Mouse (Mus musculus): Measurements from ENCODE around the gene Tmem131l. TPM values are rescaled to one million over a fixed set of nuclear protein-coding genes. Genes with fewer than 3 reads are reported as not detected.

Gene Tmem131l
- polyA plus RNA-seq, 1 experiment from 2014 or later = 15.5 TPM

GRCm38 (mm10) chr3:84060128-84060527 lies 20.2 kb upstream of the Tmem131l start:
- ATAC-seq (ENCODE audit: low FRiP score, low TSS enrichment) (no peak), DNase-seq (ENCODE audit: low spot score) (no peak)
- 35% methylated on average over 4 of the region's 4 CpGs for WGBS
- no peak overlapping the region for H3K9ac ChIP-seq (ENCODE audit: low read length)
- TF ChIP-seq CTCF (IDR thresholded peaks at IDR 0.05; ENCODE audit: low read depth) = no peak
- TF ChIP-seq EP300 (optimal IDR thresholded peaks at IDR 0.05) = no peak
- H3K36me3 ChIP-seq (ENCODE audit: control insufficient read depth, insufficient read depth, low read length) = no peaks in the 10 kb centered on the region
- H3K4me3 ChIP-seq (ENCODE audit: low read depth, low read length) = no peak overlapping the region
- no peaks in the 10 kb centered on the region for H3K9me3 ChIP-seq (ENCODE audit: control insufficient read depth, low read length)
- H3K27me3 ChIP-seq (ENCODE audit: control insufficient read depth, insufficient read depth, low read length) = no peaks in the 10 kb centered on the region
- no peak overlapping the region for H3K4me2 ChIP-seq (replicated peaks; ENCODE audit: low read depth)
- H3K4me1 ChIP-seq (replicated peaks; ENCODE audit: control insufficient read depth, insufficient read depth) = no peaks in the 10 kb centered on the region
- no peak overlapping the region for H3K27ac ChIP-seq (replicated peaks)

DNA sequence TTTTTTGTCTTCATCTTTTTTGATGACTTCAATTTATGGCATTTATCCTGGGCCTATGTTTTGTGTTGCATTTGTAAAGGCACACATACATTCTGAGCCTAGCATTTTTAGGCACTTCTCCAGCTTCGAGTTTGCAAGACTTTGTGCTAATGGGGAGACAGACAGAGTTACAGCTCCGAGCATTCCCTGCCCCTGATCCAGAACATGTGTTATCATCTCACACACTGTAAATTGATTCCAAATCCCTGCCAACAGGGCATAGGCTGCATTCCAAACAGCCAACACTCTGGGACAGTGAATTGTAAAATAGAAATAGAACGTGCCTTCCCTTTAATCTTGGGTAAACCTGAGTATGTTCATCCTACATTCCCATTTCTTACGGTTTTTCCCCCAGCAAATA lies 19.7 kb upstream of the Tmem131l start:
- H3K4me2 ChIP-seq (replicated peaks; ENCODE audit: low read depth) = no peak overlapping the region
- H3K27ac ChIP-seq (replicated peaks) = no peak overlapping the region

DNA sequence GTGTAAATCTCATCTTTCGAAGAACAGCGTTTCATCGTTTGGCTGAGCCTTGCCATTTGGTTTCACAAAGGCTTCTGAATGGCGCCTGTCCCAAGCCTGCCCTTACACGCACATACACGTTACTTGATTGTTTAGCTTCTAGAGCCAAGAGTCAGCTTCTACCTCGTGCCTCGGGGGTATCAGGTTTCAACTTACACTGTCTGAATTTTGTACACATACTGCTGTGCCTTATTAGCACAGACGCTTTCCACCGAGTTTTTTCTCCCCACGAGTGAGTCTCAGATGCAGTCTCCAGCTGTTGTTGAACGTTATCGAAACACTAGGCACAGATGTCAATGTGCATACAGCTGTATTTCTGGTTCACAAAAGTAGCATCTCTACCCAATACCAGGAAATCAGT lies 19.3 kb upstream of the Tmem131l start:
- WGBS = 25% methylated on average over 13 of the region's 13 CpGs
- TF ChIP-seq EP300 (optimal IDR thresholded peaks at IDR 0.05) (no peak), CTCF (IDR thresholded peaks at IDR 0.05; ENCODE audit: low read depth) (no peak)
- Histone ChIP-seq H3K27ac (replicated peaks) (no peak overlapping the region), H3K36me3 (ENCODE audit: control insufficient read depth, insufficient read depth, low read length) (no peaks in the 10 kb centered on the region), H3K4me2 (replicated peaks; ENCODE audit: low read depth) (no peak overlapping the region), H3K4me3 (ENCODE audit: low read depth, low read length) (no peak overlapping the region), H3K4me1 (replicated peaks; ENCODE audit: control insufficient read depth, insufficient read depth) (no peaks in the 10 kb centered on the region), H3K27me3 (ENCODE audit: control insufficient read depth, insufficient read depth, low read length) (no peaks in the 10 kb centered on the region), H3K9me3 (ENCODE audit: control insufficient read depth, low read length) (no peaks in the 10 kb centered on the region), H3K9ac (ENCODE audit: low read length) (no peak overlapping the region)
- no peak for DNase-seq (ENCODE audit: low spot score)
- ATAC-seq (ENCODE audit: low FRiP score, low TSS enrichment) = no peak

More for the DNA sequence above, 19.7 kb upstream of the Tmem131l start:
- DNase-seq (ENCODE audit: low spot score) (no peak), ATAC-seq (ENCODE audit: low FRiP score, low TSS enrichment) (no peak)
- Histone ChIP-seq H3K36me3 (ENCODE audit: control insufficient read depth, insufficient read depth, low read length) (no peaks in the 10 kb centered on the region), H3K9ac (ENCODE audit: low read length) (no peak overlapping the region), H3K4me3 (ENCODE audit: low read depth, low read length) (no peak overlapping the region), H3K9me3 (ENCODE audit: control insufficient read depth, low read length) (no peaks in the 10 kb centered on the region), H3K27me3 (ENCODE audit: control insufficient read depth, insufficient read depth, low read length) (no peaks in the 10 kb centered on the region), H3K4me1 (replicated peaks; ENCODE audit: control insufficient read depth, insufficient read depth) (no peaks in the 10 kb centered on the region)
- TF ChIP-seq CTCF (IDR thresholded peaks at IDR 0.05; ENCODE audit: low read depth) (no peak), EP300 (optimal IDR thresholded peaks at IDR 0.05) (no peak)
- WGBS = 37% methylated on average over 4 of the region's 4 CpGs

DNA sequence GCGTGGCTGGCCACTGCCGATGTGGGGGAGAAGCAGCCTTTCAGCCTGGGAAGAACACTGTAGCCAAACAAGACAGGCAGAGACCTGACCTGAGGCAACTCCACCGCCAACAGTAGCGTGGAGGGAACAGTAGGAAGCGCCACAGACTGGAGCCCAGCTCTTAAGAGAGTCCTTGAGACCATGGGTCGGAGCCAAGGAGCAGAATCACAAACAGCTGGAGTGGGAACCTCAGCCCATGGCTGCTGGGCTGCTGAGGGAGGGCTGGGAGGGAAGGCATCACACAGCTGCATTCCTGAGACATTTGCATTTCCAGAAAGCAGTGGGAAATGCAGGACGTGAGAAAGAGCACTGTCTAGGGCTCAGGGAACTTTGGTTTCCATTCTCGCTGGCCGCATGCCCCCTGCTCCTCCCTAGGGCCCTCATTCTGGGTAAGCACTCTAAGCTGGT lies 8.8 kb upstream of the Tmem131l start:
- TF ChIP-seq EP300 (optimal IDR thresholded peaks at IDR 0.05) (no peak), CTCF (IDR thresholded peaks at IDR 0.05; ENCODE audit: low read depth) (peak; percentile 67)
- ATAC-seq (ENCODE audit: low FRiP score, low TSS enrichment) = peak; percentile 75; the same call in 1 of the 2 replicates

DNA sequence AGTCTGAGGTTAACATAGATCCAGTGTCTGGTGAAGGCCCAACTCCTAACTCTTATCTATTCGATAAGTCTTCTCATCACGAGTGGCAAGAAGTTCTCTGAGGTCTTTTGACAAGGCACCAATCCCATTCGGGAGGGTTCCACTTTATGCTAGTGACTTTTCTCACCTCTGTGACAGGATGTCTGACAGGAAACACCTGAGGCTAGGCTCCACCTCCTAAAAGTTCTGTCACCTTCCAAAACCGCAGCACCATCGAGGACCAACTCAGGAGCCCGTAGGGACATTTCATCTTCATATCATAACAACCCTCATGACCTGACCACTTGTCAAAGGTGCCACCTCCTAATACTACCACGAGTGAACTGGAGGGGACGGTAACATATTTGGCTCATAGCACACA lies 6.2 kb upstream of the Tmem131l start:
- no peak overlapping the region for H3K4me3 ChIP-seq (ENCODE audit: low read depth, low read length)
- H3K4me2 ChIP-seq (replicated peaks; ENCODE audit: low read depth) = no peak overlapping the region
- no peaks in the 10 kb centered on the region for H3K27me3 ChIP-seq (ENCODE audit: control insufficient read depth, insufficient read depth, low read length)
- no peak for DNase-seq (ENCODE audit: low spot score)
- H3K9me3 ChIP-seq (ENCODE audit: control insufficient read depth, low read length) = no peaks in the 10 kb centered on the region
- H3K36me3 ChIP-seq (ENCODE audit: control insufficient read depth, insufficient read depth, low read length) = no peaks in the 10 kb centered on the region
- no peak for ATAC-seq (ENCODE audit: low FRiP score, low TSS enrichment)
- TF ChIP-seq CTCF (IDR thresholded peaks at IDR 0.05; ENCODE audit: low read depth) = no peak
- TF ChIP-seq EP300 (optimal IDR thresholded peaks at IDR 0.05) = no peak
- 89% methylated on average over 8 of the region's 8 CpGs for whole genome bisulfite sequencing
- no peak overlapping the region for H3K9ac ChIP-seq (ENCODE audit: low read length)
- H3K4me1 ChIP-seq (replicated peaks; ENCODE audit: control insufficient read depth, insufficient read depth) = 0 out of 2 replicates have a peak, but pooled peaks cover 4% of the 10 kb centered on the region
- H3K27ac ChIP-seq (replicated peaks) = no peak overlapping the region

More for the DNA sequence above, 8.8 kb upstream of the Tmem131l start:
- H3K27ac ChIP-seq (replicated peaks) = no peak overlapping the region
- 0 out of 2 replicates have a peak overlapping the region, but pooled peaks have one; percentile 3 for H3K4me2 ChIP-seq (replicated peaks; ENCODE audit: low read depth)
- no peaks in the 10 kb centered on the region for H3K9me3 ChIP-seq (ENCODE audit: control insufficient read depth, low read length)
- H3K36me3 ChIP-seq (ENCODE audit: control insufficient read depth, insufficient read depth, low read length) = no peaks in the 10 kb centered on the region
- H3K4me1 ChIP-seq (replicated peaks; ENCODE audit: control insufficient read depth, insufficient read depth) = 0 out of 2 replicates have a peak, but pooled peaks cover 4% of the 10 kb centered on the region
- H3K4me3 ChIP-seq (ENCODE audit: low read depth, low read length) = no peak overlapping the region
- 13% methylated on average over 9 of the region's 9 CpGs for WGBS
- no peaks in the 10 kb centered on the region for H3K27me3 ChIP-seq (ENCODE audit: control insufficient read depth, insufficient read depth, low read length)
- DNase-seq (ENCODE audit: low spot score) = peak; percentile 31
- peak overlapping the region; percentile 23; the same call in 1 of the 2 replicates for H3K9ac ChIP-seq (ENCODE audit: low read length)

DNA sequence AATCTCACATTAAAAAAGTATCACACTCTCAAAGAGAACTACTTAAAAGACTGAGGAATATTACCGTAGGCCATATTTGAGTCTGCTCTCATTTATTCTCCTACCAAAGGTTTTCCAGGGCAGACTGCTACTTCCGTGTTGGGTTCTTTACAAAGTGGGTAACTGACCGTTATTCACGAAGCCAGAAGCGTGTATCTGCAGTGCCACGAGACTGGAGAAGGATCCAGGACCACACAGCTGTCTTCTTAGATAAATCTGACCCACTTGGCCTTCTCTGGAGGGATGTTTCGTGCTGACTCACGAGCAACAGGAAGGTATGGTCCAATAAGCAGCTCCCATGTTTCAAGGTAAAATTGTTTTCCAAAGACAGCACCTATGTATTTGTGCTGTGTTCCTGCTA lies 1.8 kb upstream of the Tmem131l start:
- H3K4me2 ChIP-seq (replicated peaks; ENCODE audit: low read depth) = no peak overlapping the region
- no peaks in the 10 kb centered on the region for H3K27me3 ChIP-seq (ENCODE audit: control insufficient read depth, insufficient read depth, low read length)
- no peak for ATAC-seq (ENCODE audit: low FRiP score, low TSS enrichment)
- 92% methylated on average over 8 of the region's 8 CpGs for WGBS
- H3K4me3 ChIP-seq (ENCODE audit: low read depth, low read length) = no peak overlapping the region
- TF ChIP-seq EP300 (optimal IDR thresholded peaks at IDR 0.05) = no peak
- no peak for TF ChIP-seq CTCF (IDR thresholded peaks at IDR 0.05; ENCODE audit: low read depth)
- H3K27ac ChIP-seq (replicated peaks) = no peak overlapping the region
- H3K36me3 ChIP-seq (ENCODE audit: control insufficient read depth, insufficient read depth, low read length) = no peaks in the 10 kb centered on the region
- H3K9ac ChIP-seq (ENCODE audit: low read length) = no peak overlapping the region
- DNase-seq (ENCODE audit: low spot score) = no peak
- H3K4me1 ChIP-seq (replicated peaks; ENCODE audit: control insufficient read depth, insufficient read depth) = peaks cover 8% of the 10 kb centered on the region
- no peaks in the 10 kb centered on the region for H3K9me3 ChIP-seq (ENCODE audit: control insufficient read depth, low read length)

Data from stomach, postnatal 0 days (tissue).